Mouse (Mus musculus) midbrain, embryonic 14.5 days (tissue): Measurements from ENCODE around the gene Col6a4. TPM values are rescaled to one million over a fixed set of nuclear protein-coding genes. Genes with fewer than 3 reads are reported as not detected.

Experiments used
- ATAC-seq: fragments of 200-750 bp; cut with Nextera tagmentation; 2 replicates; pipeline ENCODE4 v1.8.0; 2017; ENCODE audit warnings: moderate number of reproducible peaks, moderate library complexity; ENCODE audit not compliant: low FRiP score, low TSS enrichment
- DNase-seq: peaks from one replicate; pipeline ENCODE4 v3.0.0-alpha.2; 2015
- H3K27ac ChIP-seq: fragments of 300-500 bp; sonication (generic); replicated peaks from 2 replicates; pipeline ENCODE4 v1.5.1; 2014; ENCODE audit warnings: mild to moderate bottlenecking, low read depth, low read length, moderate library complexity
- H3K27me3 ChIP-seq: fragments of 300-500 bp; sonication (generic); 2 replicates; pipeline ENCODE4 v1.6.1; 2014; ENCODE audit warnings: low read length, control low read depth, mixed read lengths; ENCODE audit not compliant: control insufficient read depth, insufficient read depth
- H3K36me3 ChIP-seq: fragments of 300-500 bp; sonication (generic); 2 replicates; pipeline ENCODE4 v1.6.1; 2014; ENCODE audit warnings: low read length, control low read depth; ENCODE audit not compliant: control insufficient read depth, insufficient read depth
- H3K4me1 ChIP-seq: fragments of 300-500 bp; sonication (generic); 2 replicates; pipeline ENCODE4 v1.6.1; 2014; ENCODE audit warnings: mild to moderate bottlenecking, antibody characterized with exemption, low read length, control low read depth; ENCODE audit not compliant: control insufficient read depth, insufficient read depth
- H3K4me2 ChIP-seq: fragments of 300-500 bp; sonication (generic); 2 replicates; pipeline ENCODE4 v1.6.1; 2014; ENCODE audit warnings: mild to moderate bottlenecking, low read length, moderate library complexity
- H3K4me3 ChIP-seq: fragments of 300-500 bp; sonication (generic); replicated peaks from 2 replicates; pipeline ENCODE4 v1.5.1; 2014; ENCODE audit warnings: low read depth, low read length
- H3K9ac ChIP-seq: fragments of 300-500 bp; sonication (generic); replicated peaks from 2 replicates; pipeline ENCODE4 v1.6.1; 2014; ENCODE audit warnings: mild to moderate bottlenecking, low read length, moderate library complexity
- H3K9me3 ChIP-seq: fragments of 300-500 bp; sonication (generic); 2 replicates; pipeline ENCODE4 v1.6.1; 2016; ENCODE audit warnings: low read length, control low read depth, mixed read lengths; ENCODE audit not compliant: control insufficient read depth
- WGBS: fragments of 180-500 bp; shearing (Covaris S2); extraction: QIAGEN DNeasy Blood & Tissue Kit; methylation state at CpG from one replicate; pipeline ENCODE4 v1.1.7; 2014; 5-methylcytosine and 5-hydroxymethylcytosine counted together
- polyA plus RNA-seq: library from polyadenylated mRNA; unstranded; fragments of >200 nt; fragmentation: Nextera tagmentation; extraction: Ambion mirVana; gene quantifications from 2 replicates; pipeline ENCODE4 v1.2.1, GENCODE M21; 2014

Gene Col6a4
- polyA plus RNA-seq, 1 experiment from 2014 or later = 0.38 TPM

GRCm38 (mm10) chr9:106099379-106100021 is 2.9 kb upstream of the Col6a4 start:
- Histone ChIP-seq H3K4me1 (peaks cover 4% of the 10 kb centered on the region; the same call in 1 of the 2 replicates), H3K9ac (no peak overlapping the region), H3K27me3 (no peaks in the 10 kb centered on the region), H3K27ac (peak overlapping the region; percentile 63), H3K4me2 (peak overlapping the region; percentile 22), H3K9me3 (no peaks in the 10 kb centered on the region), H3K4me3 (no peak overlapping the region), H3K36me3 (no peaks in the 10 kb centered on the region)
- DNase-seq = peak; percentile 59
- WGBS = 80% methylated on average over 22 of the region's 22 CpGs
- no peak for ATAC-seq

- ATAC-seq = no peak
These were observed 15.1 kb downstream of the Col6a4 start for GRCm38 (mm10) chr9:106081528-106081927.

GRCm38 (mm10) chr9:106080261-106081033 is 16.1 kb downstream of the Col6a4 start:
- ATAC-seq (no peak), DNase-seq (peak; percentile 76)
- Histone ChIP-seq H3K27ac (no peak overlapping the region), H3K27me3 (no peaks in the 10 kb centered on the region), H3K4me3 (no peak overlapping the region), H3K9me3 (no peaks in the 10 kb centered on the region), H3K36me3 (no peaks in the 10 kb centered on the region), H3K4me1 (no peaks in the 10 kb centered on the region), H3K9ac (no peak overlapping the region), H3K4me2 (no peak overlapping the region)
- WGBS = 61% methylated on average over 12 of the region's 12 CpGs

More at GRCm38 (mm10) chr9:106081528-106081927, 15.1 kb downstream of the Col6a4 start:
- WGBS = 94% methylated on average over 5 of the region's 5 CpGs
- H3K27ac ChIP-seq = no peak overlapping the region
- no peaks in the 10 kb centered on the region for H3K9me3 ChIP-seq
- DNase-seq = no peak
- no peaks in the 10 kb centered on the region for H3K36me3 ChIP-seq
- H3K9ac ChIP-seq = no peak overlapping the region
- no peak overlapping the region for H3K4me3 ChIP-seq
- no peak overlapping the region for H3K4me2 ChIP-seq
- H3K27me3 ChIP-seq = no peaks in the 10 kb centered on the region
- H3K4me1 ChIP-seq = no peaks in the 10 kb centered on the region

GRCm38 (mm10) chr9:106077953-106078352 is 18.6 kb downstream of the Col6a4 start:
- Histone ChIP-seq H3K4me1 (no peaks in the 10 kb centered on the region), H3K4me2 (no peak overlapping the region), H3K9ac (no peak overlapping the region), H3K27ac (no peak overlapping the region), H3K9me3 (no peaks in the 10 kb centered on the region), H3K36me3 (no peaks in the 10 kb centered on the region), H3K4me3 (no peak overlapping the region), H3K27me3 (no peaks in the 10 kb centered on the region)
- 96% methylated on average over 3 of the region's 3 CpGs for WGBS
- no peak for ATAC-seq
- no peak for DNase-seq

- H3K9ac ChIP-seq = no peak overlapping the region
- H3K36me3 ChIP-seq = no peaks in the 10 kb centered on the region
- DNase-seq (no peak), ATAC-seq (no peak)
- H3K4me3 ChIP-seq = no peak overlapping the region
- no peaks in the 10 kb centered on the region for H3K9me3 ChIP-seq
- H3K4me1 ChIP-seq = no peaks in the 10 kb centered on the region
- no peak overlapping the region for H3K4me2 ChIP-seq
- 80% methylated on average over 5 of the region's 5 CpGs for WGBS
- no peak overlapping the region for H3K27ac ChIP-seq
- H3K27me3 ChIP-seq = no peaks in the 10 kb centered on the region
These were observed 20.3 kb downstream of the Col6a4 start for GRCm38 (mm10) chr9:106076234-106076633.

- Histone ChIP-seq H3K4me2 (no peak overlapping the region), H3K9me3 (no peaks in the 10 kb centered on the region), H3K36me3 (no peaks in the 10 kb centered on the region), H3K4me3 (no peak overlapping the region), H3K27ac (no peak overlapping the region), H3K27me3 (no peaks in the 10 kb centered on the region), H3K9ac (no peak overlapping the region), H3K4me1 (no peaks in the 10 kb centered on the region)
- no peak for ATAC-seq
- no peak for DNase-seq
- WGBS = 82% methylated on average over 4 of the region's 4 CpGs
These were observed 22.6 kb downstream of the Col6a4 start for GRCm38 (mm10) chr9:106073956-106074355.

GRCm38 (mm10) chr9:106071651-106072050 is 24.9 kb downstream of the Col6a4 start:
- H3K27ac ChIP-seq = no peak overlapping the region
- no peaks in the 10 kb centered on the region for H3K27me3 ChIP-seq
- H3K4me3 ChIP-seq = no peak overlapping the region
- H3K9ac ChIP-seq = no peak overlapping the region
- no peak for DNase-seq
- no peak for ATAC-seq
- no peaks in the 10 kb centered on the region for H3K36me3 ChIP-seq
- no peaks in the 10 kb centered on the region for H3K9me3 ChIP-seq
- H3K4me2 ChIP-seq = no peak overlapping the region
- H3K4me1 ChIP-seq = no peaks in the 10 kb centered on the region
- 84% methylated on average over 6 of the region's 6 CpGs for WGBS

GRCm38 (mm10) chr9:106053446-106053845 is 43.1 kb downstream of the Col6a4 start:
- Histone ChIP-seq H3K4me3 (no peak overlapping the region), H3K4me2 (no peak overlapping the region), H3K9me3 (no peaks in the 10 kb centered on the region), H3K27me3 (no peaks in the 10 kb centered on the region), H3K4me1 (no peaks in the 10 kb centered on the region), H3K36me3 (no peaks in the 10 kb centered on the region), H3K27ac (no peak overlapping the region), H3K9ac (no peak overlapping the region)
- WGBS = 94% methylated on average over 4 of the region's 4 CpGs
- no peak for ATAC-seq
- DNase-seq = no peak
